8 mouse cellular contexts compared by ENCODE assay signal in genomic region chr17:6019776-6020175, GRCm38 (mm10). TPM values are rescaled to one million over a fixed set of nuclear protein-coding genes. Genes with fewer than 3 reads are reported as not detected.
DNase-seq lines count a peak whose midpoint lies in the region.

No protein-coding gene starts in this region.

- DNase-seq in gastrocnemius, postnatal 10 days = peak; percentile 39
- no peak for DNase-seq in gastrocnemius, adult 8-10 months (ENCODE audit: low spot score in 2 of 2)
- DNase-seq in ovary, postnatal 36 days (ENCODE audit: low spot score) = peak; percentile 27
- DNase-seq in ovary, postnatal 10 days (ENCODE audit: low spot score) = no peak
- DNase-seq in cerebellum, adult 9-11 months = peak; percentile 64
- peak; percentile 78 for DNase-seq in lung, postnatal 10 days
- DNase-seq in Muller cell, postnatal 12 days (ENCODE audit: inconsistent ontology term) = no peak
- DNase-seq in right cerebral cortex, adult 2 months (ENCODE audit: low spot score in 2 of 2) = no peak

RNA-seq across cellular contexts. Expression of gene Serac1, which starts 59.8 kb away (rescaled TPM):
- total RNA-seq in gastrocnemius, postnatal 10 days (2021) = 1 to 10 TPM; 7.9 to 8.2 TPM
- 1 to 10 TPM; 6.7 to 8.4 (median 7.2) TPM for total RNA-seq in gastrocnemius, adult 8-10 months (2022)

RNA-seq across cellular contexts. Expression of gene Gtf2h5, which starts 59.8 kb away (rescaled TPM):
- total RNA-seq in gastrocnemius, postnatal 10 days (2021) = 10 to 100 TPM; 65.4 to 69.1 TPM
- 10 to 100 TPM; 46.5 to 55.8 (median 52.2) TPM for total RNA-seq in gastrocnemius, adult 8-10 months (2022)

Comparison
In these comparisons a context has a peak if more than half of its experiments do, and no peak if none do; other contexts are left out.
1. DNase-seq: peak in gastrocnemius, postnatal 10 days (single experiment), ovary, postnatal 36 days (single experiment), cerebellum, adult 9-11 months (single experiment) and lung, postnatal 10 days (single experiment); none in gastrocnemius, adult 8-10 months (0 of 2), ovary, postnatal 10 days (single experiment), Muller cell, postnatal 12 days (single experiment) and right cerebral cortex, adult 2 months (0 of 2).